Mouse (Mus musculus) urinary bladder, postnatal 25 days (tissue): ENCODE measurements around the gene Mapk6.
A peak's percentile ranks its signal among the peaks of the same experiment; 100 is the strongest.

Source experiments
- DNase-seq: peaks from one replicate; pipeline ENCODE4 v3.0.0; 2022; ENCODE audit warnings: low spot score

Gene Mapk6

DNA sequence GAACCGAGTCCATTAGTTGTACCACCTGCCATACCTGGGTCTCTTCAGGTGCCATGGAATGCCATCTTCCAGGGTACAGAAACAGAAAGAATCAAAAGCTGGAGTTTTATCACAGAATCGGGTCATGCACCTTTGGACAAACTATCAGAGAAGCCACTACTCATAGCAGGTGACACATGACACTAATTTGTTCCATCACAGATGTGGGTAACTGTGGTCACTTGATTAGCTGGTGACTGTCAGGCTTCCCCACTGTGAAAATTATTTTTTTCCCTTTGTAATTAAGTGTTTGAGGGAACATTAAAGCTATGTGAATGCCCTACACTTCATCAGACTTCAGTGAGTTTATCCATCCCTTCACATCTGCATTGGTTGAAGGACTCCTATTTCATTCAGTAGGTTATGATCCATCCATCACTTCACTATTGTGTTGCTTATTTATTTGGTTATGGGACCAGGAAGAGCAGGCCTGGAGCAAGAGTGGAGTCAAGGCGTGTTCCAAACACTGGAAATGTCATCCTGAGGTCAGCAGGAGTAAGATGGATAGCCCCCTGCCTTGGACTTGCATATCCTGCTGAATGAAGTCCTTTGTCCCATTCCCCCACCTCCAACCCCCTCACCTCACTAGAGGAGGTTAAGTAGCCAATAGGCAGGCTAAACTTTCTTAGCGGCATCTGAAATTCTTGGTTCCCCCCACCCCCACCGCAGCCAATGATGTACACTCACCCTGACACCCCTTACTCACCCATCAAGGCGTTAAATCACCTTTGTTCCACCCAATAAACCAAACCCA lies 14.7 kb upstream of the Mapk6 start:
- DNase-seq = no peak

DNA sequence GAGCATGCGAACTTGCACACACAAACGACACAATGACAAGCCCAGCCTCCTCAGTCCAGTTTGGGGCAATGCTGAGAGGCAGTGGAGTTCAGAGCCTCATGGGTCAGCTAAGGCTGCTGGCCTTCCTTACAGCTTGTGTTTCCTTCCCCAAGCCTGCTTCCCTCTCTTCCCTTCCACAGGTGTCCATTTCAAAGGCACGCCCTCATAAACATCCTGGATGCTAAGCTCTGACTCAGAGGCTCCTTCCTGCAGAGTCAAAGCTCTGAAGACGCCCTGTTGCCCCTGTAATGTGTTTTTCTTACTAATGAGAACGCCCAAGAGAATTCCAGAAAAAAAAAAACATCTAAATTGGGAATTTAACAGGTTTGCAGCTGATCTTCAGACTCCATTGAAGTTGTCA lies 13.9 kb upstream of the Mapk6 start:
- DNase-seq = no peak

DNA sequence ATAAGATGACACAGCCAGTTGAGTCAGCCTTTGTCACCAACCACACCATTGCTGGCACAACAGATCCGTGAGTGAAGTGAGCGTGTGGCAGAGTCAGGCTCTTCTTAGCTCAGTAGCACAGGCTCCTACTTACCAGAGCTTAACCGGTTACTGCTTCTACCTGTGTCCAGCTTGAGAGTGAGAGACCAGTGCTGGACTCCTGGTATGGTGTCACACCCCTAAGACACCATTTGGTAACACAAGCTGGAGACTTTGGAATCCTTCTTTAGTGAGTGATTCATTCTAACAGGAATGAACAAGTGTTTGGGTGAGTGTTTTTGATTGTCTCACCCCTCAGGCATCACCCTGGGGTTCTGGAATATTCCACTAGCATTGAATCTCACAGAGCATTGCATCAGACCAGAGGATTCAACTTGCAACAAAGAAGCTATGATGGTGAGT lies 12.5 kb upstream of the Mapk6 start:
- no peak for DNase-seq

DNA sequence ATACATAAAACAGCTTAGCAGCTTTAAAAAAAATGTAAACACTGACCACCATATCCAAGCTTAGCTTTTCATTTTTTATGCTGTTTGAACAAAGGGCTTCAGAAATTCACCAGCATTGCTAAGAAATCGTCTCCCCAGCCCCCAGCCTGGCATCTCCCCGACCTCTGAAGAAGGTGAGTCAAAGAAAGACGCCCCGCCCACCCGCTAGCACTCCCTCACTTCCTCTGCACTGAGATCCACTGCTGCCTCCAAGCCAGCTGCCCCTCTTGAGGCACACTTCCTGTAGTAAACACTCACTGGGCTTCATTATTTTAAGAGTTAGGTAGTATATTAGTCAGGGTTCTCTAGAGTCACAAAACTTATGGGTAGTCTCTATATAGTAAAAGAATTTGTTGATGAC lies 4.4 kb upstream of the Mapk6 start:
- DNase-seq = no peak

DNA sequence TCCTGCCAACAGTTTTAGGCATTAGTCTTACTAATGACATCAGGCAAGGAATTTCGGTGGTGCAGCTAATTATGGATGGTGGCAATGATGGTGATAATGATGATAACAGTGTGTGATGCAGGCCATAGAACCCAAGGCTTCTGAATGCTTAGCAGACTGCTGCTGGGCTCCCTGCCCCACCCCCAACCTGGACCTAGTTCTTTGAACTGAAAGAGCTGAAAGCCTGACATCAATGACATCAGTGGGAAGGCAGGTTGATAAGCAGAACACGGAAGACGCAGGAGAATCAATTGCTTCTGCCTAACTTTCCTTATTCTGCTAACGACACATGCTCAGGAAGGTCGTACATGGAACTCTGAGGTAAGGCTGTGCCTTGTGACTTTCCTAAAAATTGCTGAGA lies 3.4 kb upstream of the Mapk6 start:
- DNase-seq = no peak

DNA sequence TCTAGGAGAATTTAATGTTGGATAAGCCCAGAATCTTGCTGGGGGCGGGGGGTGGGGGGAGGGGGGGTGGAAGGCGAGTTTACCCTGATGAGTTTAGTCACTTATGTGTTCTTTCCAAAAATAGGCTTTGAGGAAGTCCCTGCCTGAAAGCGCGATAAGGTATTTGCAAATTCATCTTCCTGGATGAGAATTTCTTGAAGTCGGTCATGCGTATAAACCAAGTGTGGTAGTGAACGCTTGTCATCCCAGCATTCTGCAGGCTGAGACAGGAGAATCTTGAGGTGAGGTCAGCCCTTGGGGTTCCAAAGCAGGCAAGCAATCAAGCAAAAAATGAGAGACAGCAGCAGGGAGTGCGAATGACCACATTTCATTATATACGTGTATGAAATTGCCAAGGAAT lies 1.8 kb upstream of the Mapk6 start:
- no peak for DNase-seq

DNA sequence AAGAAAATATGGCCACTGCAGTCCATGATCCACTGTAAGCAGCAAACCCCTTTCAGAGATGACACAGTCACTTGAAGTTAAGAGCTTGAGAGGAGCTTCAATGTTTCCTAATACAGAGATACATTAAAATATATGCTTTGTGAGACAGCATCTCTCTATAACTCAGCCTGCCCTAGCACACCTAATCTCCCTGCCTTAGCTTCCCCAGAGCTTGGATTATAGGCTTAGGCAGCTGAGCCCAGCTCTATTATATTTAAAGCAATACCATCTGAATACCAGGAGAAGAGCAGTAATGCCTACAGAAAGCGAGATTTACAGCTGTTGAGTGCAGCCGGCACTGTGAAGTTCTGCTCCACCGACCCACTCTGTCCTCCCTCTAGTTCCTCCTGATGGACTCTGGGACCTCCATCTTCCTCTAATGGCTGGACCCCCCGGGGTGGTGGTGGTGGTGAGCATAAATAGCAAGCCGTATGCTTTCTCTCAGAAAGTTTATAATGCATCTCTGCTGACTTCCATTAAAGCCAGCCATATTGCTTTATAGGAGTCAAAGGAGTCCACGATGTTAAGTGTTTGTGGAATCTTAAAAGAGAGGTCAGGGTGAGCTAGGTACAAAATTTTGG lies 1.2 kb upstream of the Mapk6 start:
- DNase-seq = no peak

DNA sequence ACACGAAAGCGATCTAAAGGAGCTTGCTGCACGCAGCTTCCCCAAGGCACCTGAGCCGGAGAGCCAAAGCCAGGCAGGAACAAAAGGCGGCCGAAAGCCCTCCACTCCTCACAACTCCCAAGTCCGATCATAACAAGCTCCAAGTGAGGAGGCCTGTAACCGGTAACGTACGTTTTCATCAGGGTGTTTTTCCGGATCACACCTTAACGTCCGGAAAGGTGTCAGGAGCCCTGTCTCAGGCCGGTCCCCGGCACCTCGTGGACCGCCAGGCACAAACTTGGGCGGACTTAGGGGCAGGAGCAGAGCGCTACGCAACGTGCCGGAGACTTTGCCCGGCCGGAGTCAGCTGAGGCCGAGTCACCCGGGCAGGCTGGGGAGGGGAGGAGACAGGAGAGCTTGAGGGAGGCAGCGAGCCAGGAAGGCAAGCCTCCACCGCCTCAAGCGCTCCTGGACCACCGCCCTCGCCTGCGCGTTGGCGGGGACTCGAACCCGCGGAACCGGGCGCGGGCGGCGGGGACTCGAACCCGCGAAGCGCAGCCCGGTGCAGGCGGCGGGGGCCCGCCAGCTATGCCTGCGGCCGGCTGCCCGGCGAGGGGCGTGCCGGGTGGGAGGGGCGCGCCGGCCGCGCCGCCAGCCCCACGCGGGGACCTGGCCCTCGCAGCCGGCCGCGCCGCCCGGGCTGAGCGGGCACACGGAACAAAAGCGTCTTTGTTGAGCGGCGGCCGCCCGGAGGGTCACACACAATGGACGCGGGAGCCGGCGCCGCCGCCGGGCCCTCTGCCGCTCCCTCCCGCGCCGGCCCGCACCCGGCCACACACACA lies 564 bp downstream of the Mapk6 start:
- DNase-seq = peak; percentile 72

DNA sequence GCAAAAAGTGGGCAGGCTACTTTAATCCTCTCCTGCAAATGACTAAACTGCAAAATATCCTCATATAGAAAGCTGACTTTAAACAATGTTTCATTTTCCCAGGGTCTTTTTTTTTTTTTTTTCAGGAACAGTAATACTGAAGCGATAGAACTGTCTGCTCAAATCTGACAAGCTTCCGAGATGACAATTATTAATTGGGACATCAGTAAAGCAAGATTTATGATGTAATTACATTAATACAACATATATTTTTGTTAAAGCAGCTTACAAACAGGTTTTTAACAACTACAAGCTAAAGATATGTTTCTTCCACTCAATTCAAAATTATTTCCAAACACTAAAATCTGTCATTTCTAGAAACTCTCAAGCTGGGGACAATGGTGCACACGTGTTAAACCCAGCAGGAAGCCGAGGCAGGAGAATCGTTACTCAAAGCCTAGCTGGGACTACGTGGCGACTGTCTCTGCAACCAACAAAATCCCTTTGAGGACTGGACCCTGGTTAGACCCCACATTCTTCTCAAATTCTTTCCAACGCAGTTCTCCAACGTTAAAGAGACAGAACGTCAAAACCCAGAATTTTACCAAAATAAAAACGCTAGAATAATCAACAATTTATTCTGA lies 1.5 kb downstream of the Mapk6 start:
- no peak for DNase-seq

DNA sequence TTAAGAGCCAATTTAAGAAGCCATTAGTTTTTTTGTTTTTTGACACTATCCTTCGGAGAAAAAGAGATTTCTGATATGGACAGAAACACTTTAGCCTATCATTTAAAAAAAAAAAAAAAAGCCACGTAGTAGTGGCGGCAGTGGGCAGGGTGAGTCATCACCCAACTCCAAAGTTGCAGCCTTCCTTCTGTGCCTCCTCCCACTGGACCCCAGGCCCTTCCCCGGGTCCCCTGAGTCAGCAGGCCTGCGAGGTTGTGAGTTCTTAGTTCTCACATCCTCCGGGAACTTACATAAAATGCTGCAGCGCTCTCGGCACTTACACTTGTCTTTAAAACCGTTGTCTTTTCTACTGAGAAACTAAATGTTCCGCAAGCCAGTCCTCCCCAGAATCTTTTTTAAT lies 2.0 kb downstream of the Mapk6 start:
- DNase-seq = no peak

DNA sequence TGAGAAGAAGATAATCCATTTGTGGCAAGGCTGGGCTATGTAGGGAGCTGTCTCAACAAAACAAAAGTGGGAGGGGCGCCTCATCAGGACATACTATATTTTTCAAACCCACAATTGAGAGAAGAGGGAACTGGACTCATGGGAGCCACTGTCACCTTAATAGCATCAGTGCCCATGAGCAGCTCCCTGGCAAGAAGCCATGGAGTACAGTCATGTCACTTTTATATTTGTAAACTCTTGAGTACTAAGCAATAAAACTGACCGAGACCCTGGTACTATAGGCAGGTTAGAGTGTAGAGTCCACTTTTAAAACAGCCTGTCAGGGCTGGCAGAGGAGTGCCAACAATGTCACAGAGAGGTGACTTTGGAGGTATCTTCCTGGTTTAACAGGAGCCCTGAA lies 3.7 kb downstream of the Mapk6 start:
- DNase-seq = no peak

DNA sequence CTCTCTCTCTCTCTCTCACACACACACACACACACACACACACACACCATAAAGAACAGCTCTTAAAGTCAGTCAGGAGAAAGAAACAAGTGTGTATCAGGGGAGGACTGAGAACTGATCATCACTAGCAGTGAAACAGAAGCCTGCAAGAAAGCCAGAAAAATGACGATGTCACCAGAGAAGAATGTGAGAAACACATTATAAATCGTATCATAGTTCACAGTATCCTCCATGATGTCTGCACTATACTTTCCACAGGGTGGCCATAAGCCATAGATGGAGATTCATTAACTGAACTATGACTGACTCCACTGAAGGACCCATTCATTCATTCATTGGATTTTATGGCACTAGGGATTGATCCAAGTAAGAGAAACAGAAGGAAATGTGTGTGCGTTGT lies 6.3 kb downstream of the Mapk6 start:
- DNase-seq = no peak

DNA sequence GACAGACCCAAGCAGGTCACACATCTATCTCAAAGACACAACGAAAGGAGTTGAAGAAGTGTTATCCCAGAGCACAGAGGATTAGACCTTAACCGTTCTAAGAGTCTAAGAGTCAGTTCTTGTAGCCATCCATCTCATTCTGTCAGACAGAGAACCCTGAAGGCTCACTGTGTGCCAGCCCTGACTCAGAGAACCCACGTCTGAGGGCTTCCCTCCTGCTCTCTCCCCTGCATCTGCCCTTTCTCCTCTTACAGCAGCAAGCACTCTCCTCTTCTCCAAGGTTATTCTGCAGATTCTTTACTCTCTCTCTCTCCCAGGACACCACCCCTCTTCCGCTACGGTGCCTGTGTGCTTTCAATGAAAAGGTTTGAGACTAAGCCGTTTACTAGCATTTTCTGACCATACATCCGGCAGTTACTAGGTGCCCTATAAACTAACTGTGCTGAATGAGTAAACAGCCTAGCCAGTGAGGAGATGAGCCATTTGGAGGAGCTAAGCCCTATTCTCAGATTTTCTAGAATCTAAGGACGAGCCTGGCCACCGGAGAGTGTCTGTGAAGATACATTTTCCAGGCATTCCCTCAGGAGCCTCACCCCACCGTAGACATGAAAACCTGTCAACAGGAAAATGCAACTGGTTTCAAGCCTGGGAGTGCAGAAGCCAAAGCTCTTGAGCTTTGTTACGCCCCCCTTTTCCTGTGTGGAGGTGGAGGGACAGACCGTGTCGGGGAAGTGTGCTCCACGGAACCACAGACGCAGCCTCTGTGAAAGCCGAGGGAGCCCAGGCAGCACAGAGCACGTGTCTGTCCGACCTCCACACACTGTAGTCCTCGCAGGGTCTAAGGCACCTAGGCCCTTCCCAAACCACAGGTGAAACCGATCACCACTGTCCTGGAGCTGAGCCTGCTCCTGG lies 8.0 kb downstream of the Mapk6 start:
- DNase-seq = no peak

DNA sequence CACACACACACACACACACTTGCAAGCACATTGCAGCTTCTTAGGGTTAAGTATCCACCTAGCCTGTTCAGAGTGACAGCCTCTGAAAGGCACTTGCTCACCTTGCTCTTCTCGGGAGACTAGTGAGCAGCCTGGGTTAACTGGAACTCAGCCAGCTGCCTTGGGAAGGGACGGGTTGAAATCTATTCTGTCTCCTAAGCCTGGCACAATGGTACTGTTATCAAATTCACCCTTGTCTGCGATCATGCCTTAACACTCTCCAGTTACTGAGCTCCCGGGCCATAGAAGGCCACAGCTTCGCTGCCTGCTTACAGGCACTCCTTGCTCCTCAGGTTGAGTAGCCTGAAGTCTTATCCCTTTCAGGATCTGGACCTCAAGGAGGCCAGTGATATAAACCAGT lies 9.2 kb downstream of the Mapk6 start:
- DNase-seq = no peak

DNA sequence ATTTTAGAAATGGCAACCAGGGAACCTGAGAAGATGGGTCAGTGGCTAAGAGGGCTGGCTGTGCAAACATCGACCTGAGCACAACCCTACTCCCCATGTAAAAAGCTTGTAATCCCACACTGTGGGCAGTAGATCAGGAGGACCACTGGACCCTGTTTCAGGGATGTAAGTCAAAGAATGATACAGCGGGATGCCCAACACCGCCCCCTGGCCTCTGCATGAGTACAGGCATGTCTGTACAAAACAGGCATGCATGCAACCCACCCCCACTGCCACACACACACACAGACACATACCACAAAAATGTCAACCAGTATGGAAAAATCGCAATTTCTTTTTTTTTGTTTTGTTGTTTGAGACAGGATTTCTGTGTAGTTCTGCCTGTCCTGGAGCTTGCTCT lies 10.7 kb downstream of the Mapk6 start:
- DNase-seq = no peak

DNA sequence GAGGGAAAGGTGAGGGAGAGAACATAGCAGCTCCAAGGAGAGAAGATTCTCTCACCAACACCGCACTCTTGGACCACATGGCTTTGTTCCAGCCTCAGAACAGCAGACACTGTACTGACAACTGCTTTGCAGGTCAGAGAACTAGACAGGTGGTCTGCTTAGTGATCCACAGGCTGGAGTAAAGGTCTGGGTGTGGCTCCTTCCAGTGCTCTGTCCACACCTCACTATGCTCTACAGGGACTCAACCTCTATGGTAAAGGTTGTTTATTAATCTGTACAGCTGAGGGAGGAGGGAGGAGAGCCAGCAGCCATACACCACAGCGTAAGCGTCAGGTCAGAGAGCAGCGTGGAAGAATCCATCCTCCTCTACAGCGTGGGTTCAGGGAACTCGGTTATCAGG lies 13.8 kb downstream of the Mapk6 start:
- no peak for DNase-seq

DNA sequence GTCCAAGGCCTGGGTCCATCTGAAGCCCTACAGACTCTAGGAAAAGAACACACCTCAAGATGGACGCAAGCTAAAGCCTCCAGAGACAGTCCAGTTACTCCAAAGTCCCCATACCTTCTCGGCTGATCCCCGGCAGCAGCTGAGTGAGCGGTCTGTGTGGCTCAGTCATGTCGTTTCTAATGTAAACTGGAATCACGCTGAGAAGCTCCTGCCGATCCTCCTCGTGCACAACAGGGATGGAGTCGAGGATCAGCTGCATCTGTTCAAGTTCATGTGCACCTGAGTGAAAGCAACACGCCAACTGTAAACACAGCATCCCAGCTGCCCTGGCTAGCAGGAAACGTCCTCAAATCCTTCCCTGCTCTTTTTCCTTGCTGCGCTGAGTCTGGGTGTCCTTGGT lies 16.6 kb downstream of the Mapk6 start:
- DNase-seq = no peak

DNA sequence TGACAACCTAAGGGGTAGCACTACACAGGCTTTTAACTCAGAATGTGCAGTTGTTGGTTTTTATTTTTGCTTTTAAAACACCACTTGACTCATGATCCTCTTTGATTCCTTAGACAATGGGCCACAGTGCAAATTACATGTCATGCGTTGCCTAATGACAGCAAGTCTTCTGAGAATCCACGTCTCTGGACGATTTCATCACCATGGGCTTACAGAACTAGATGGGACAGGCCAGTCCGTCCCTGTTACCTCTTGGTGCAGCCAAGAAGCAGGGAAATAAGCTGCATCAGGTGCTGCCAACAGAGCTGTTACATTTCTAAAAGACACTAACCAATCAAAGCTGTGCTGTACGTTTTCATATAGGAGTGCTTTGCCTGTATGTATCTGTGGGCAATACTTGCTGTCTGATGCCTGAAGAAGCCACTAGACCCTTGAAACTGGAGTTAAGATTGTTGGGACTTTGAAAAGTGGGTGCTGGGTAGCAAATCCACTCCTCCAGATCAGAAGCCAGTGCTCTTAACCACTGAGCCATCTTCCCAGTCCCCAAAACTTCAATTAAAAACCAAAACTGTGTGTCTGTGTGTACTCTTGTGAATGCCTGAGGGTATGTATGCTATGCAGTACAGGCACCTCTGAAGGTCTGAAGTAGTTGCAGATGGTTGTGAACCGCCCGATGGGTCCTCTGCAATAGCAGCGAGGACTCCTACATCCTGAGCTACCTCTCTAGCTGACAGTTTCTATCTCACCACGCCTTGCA lies 24.4 kb downstream of the Mapk6 start:
- no peak for DNase-seq

DNA sequence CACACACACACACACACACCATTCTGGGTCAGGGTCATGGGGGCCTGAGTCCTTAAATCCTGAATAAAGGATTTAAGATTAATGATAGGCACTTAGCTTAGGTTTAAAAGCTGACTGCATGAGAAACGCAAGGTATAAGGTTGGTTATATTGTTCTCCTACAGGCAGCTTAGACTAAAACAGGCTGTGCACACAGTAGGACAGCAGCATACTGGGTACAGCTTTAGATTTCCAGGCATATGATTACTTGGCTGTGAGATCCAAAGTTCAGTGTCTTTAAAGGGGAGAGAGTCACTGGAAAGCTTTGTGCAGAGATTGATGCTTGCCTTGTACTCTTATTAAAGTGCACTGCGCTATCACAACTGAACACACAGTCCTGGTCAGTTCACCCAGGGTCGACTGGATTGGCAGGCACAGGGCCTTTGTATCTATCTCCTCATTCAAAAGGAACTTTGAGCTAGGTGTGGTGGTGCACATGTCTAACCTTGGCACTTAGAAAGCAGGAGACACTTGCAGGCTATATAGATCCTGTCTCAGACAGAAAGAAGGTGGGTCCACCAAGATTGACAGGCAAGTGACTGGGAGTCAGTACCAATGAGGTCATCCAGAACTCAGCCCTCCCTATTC lies 25.4 kb downstream of the Mapk6 start:
- no peak for DNase-seq

DNA sequence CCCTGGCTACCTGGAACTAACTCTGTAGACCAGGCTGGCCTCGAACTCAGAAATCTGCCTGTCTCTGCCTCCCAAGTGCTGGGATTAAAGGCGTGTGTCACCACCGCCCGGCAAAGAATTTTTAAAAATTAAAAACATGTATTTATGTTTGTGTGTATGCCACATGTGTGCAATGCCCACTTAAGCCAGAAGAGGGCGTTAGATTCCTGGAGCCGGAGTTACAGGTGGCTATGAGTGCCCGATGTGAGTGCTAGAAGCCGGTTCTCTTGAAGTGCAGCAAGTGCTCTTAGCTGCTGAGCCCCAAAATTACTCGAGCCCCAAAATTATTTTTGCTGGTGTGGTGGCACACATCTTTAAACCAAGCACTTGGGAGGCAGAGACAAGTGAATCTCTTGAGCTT lies 26.0 kb downstream of the Mapk6 start:
- no peak for DNase-seq
